Mouse (Mus musculus) thymus, postnatal 4 days (tissue): ENCODE data around the gene Akap1.

Experiments used
- DNase-seq: peaks from one replicate; pipeline ENCODE4 v3.0.0; 2021

Akap1 gene

GRCm38 (mm10) chr11:88873667-88874030, 9.3 kb upstream of the Akap1 start:
- no peak for DNase-seq

- no peak for DNase-seq
These were observed 8.8 kb upstream of the Akap1 start for GRCm38 (mm10) chr11:88873027-88873666.

GRCm38 (mm10) chr11:88869443-88869842, 5.1 kb upstream of the Akap1 start:
- no peak for DNase-seq

- DNase-seq, result no peak
These were observed 405 bp downstream of the Akap1 start for GRCm38 (mm10) chr11:88863904-88864457.

GRCm38 (mm10) chr11:88863071-88863903, 1.1 kb downstream of the Akap1 start:
- DNase-seq, result peak; percentile 24

GRCm38 (mm10) chr11:88862355-88862754, 2.0 kb downstream of the Akap1 start:
- DNase-seq, result no peak

GRCm38 (mm10) chr11:88861060-88861459, 3.3 kb downstream of the Akap1 start:
- DNase-seq, result no peak

GRCm38 (mm10) chr11:88860641-88861040, 3.7 kb downstream of the Akap1 start:
- DNase-seq, result no peak

- no peak for DNase-seq
These were observed 6.9 kb downstream of the Akap1 start for GRCm38 (mm10) chr11:88857311-88858005.

GRCm38 (mm10) chr11:88856383-88856782, 8.0 kb downstream of the Akap1 start:
- no peak for DNase-seq

- no peak for DNase-seq
These were observed 8.6 kb downstream of the Akap1 start for GRCm38 (mm10) chr11:88855795-88856194.

- no peak for DNase-seq
These were observed 10.8 kb downstream of the Akap1 start for GRCm38 (mm10) chr11:88853588-88853987.

GRCm38 (mm10) chr11:88852806-88853205, 11.6 kb downstream of the Akap1 start:
- no peak for DNase-seq

GRCm38 (mm10) chr11:88851049-88851825, 13.1 kb downstream of the Akap1 start:
- no peak for DNase-seq

- no peak for DNase-seq
These were observed 14.7 kb downstream of the Akap1 start for GRCm38 (mm10) chr11:88849732-88850131.

GRCm38 (mm10) chr11:88849284-88849683, 15.1 kb downstream of the Akap1 start:
- no peak for DNase-seq

- DNase-seq, result peak; percentile 59
These were observed 15.8 kb downstream of the Akap1 start for GRCm38 (mm10) chr11:88848590-88848989.

GRCm38 (mm10) chr11:88847281-88848006, 16.9 kb downstream of the Akap1 start:
- no peak for DNase-seq

GRCm38 (mm10) chr11:88844384-88844783, 20.0 kb downstream of the Akap1 start:
- DNase-seq, result no peak

GRCm38 (mm10) chr11:88843305-88843704, 21.1 kb downstream of the Akap1 start:
- no peak for DNase-seq

- no peak for DNase-seq
These were observed 21.9 kb downstream of the Akap1 start for GRCm38 (mm10) chr11:88842315-88842975.
